Mouse (Mus musculus): ENCODE measurements around the gene Reep6. TPM values are rescaled to one million over a fixed set of nuclear protein-coding genes. Genes with fewer than 3 reads are reported as not detected.

Gene Reep6
- polyA plus RNA-seq, 1 experiment: 4.9 TPM

- DNase-seq (ENCODE audit: extremely low spot score in 1 of 2, low spot score in 1 of 2): no peak
Observed at GRCm38 (mm10) chr10:80383431-80383830, 53.7 kb downstream of the Reep6 start.

GRCm38 (mm10) chr10:80384115-80384639 is 54.4 kb downstream of the Reep6 start:
- no peak for DNase-seq (ENCODE audit: extremely low spot score in 1 of 2, low spot score in 1 of 2)

- no peak for DNase-seq (ENCODE audit: extremely low spot score in 1 of 2, low spot score in 1 of 2)
Observed at GRCm38 (mm10) chr10:80384709-80385108, 55.0 kb downstream of the Reep6 start.

GRCm38 (mm10) chr10:80385310-80385709 is 55.6 kb downstream of the Reep6 start:
- no peak for DNase-seq (ENCODE audit: extremely low spot score in 1 of 2, low spot score in 1 of 2)

Other genes starting within 250 kb of the Reep6 start
- 26.6 TPM in 2 replicates for gene Sbno2, start 224.4 kb upstream of the Reep6 start, polyA plus RNA-seq (2012; rRNA removed)
- gene Stk11, start 214.2 kb upstream of the Reep6 start, polyA plus RNA-seq (2012; rRNA removed): 93.8 and 96.3 TPM in 2 replicates
- 606 and 673 TPM in 2 replicates for gene Atp5d, start 191.3 kb upstream of the Reep6 start, polyA plus RNA-seq (2012; rRNA removed)
- gene Cbarp, start 189.1 kb upstream of the Reep6 start, polyA plus RNA-seq (2012; rRNA removed): 252 and 288 TPM in 2 replicates
- gene Midn, start 181.7 kb upstream of the Reep6 start, polyA plus RNA-seq (2012; rRNA removed): 36.5 and 43.7 TPM in 2 replicates
- 212 and 226 TPM in 2 replicates for gene Cirbp, start 164.0 kb upstream of the Reep6 start, polyA plus RNA-seq (2012; rRNA removed)
- gene 1600002K03Rik, start 157.0 kb upstream of the Reep6 start, polyA plus RNA-seq (2012; rRNA removed): 14.3 and 15.8 TPM in 2 replicates
- gene Efna2, start 150.5 kb upstream of the Reep6 start, polyA plus RNA-seq (2012; rRNA removed): 8.2 and 10.2 TPM in 2 replicates
- 32.4 and 37.9 TPM in 2 replicates for gene Mum1, start 103.5 kb upstream of the Reep6 start, polyA plus RNA-seq (2012; rRNA removed)
- 380 and 448 TPM in 2 replicates for gene Ndufs7, start 80.8 kb upstream of the Reep6 start, polyA plus RNA-seq (2012; rRNA removed)
- gene Gamt, start 68.9 kb upstream of the Reep6 start, polyA plus RNA-seq (2012; rRNA removed): 29.1 and 31.9 TPM in 2 replicates
- gene Dazap1, start 68.5 kb upstream of the Reep6 start, polyA plus RNA-seq (2012; rRNA removed): 76.6 and 86.3 TPM in 2 replicates
- 2,217 and 2,507 TPM in 2 replicates for gene Rps15, start 37.5 kb upstream of the Reep6 start, polyA plus RNA-seq (2012; rRNA removed)
- 46.2 and 52.2 TPM in 2 replicates for gene Apc2, start 34.0 kb upstream of the Reep6 start, polyA plus RNA-seq (2012; rRNA removed)
- gene 2310011J03Rik, start 9.4 kb upstream of the Reep6 start, polyA plus RNA-seq (2012; rRNA removed): 41.6 and 44.3 TPM in 2 replicates
- gene Pcsk4, start 455 bp upstream of the Reep6 start, polyA plus RNA-seq (2012; rRNA removed): 9.4 TPM in 2 replicates
- 5.6 and 7.3 TPM in 2 replicates for gene Adamtsl5, start 18.5 kb downstream of the Reep6 start, polyA plus RNA-seq (2012; rRNA removed)
- 24.9 and 33.3 TPM in 2 replicates for gene Plk5, start 26.5 kb downstream of the Reep6 start, polyA plus RNA-seq (2012; rRNA removed)
- 17.2 and 17.7 TPM in 2 replicates for gene Mex3d, start 57.7 kb downstream of the Reep6 start, polyA plus RNA-seq (2012; rRNA removed)
- gene Mbd3, start 69.6 kb downstream of the Reep6 start, polyA plus RNA-seq (2012; rRNA removed): 200 and 215 TPM in 2 replicates
- gene Uqcr11, start 76.9 kb downstream of the Reep6 start, polyA plus RNA-seq (2012; rRNA removed): 1,306 and 1,773 TPM in 2 replicates
- 33.5 and 34.2 TPM in 2 replicates for gene Tcf3, start 103.7 kb downstream of the Reep6 start, polyA plus RNA-seq (2012; rRNA removed)
- gene Onecut3, start 164.9 kb downstream of the Reep6 start, polyA plus RNA-seq (2012; rRNA removed): 0.02 and 0.04 TPM in 2 replicates
- gene Atp8b3, start 209.2 kb downstream of the Reep6 start, polyA plus RNA-seq (2012; rRNA removed): 0.22 and 0.25 TPM in 2 replicates
- 45.5 and 49.0 TPM in 2 replicates for gene Rexo1, start 231.6 kb downstream of the Reep6 start, polyA plus RNA-seq (2012; rRNA removed)
- gene Klf16, start 247.4 kb downstream of the Reep6 start, polyA plus RNA-seq (2012; rRNA removed): 37.9 and 41.5 TPM in 2 replicates

All from frontal cortex, adult 2 months (tissue).